Mouse (Mus musculus): Measurements from ENCODE around the gene Dync1h1. TPM values are rescaled to one million over a fixed set of nuclear protein-coding genes. Genes with fewer than 3 reads are reported as not detected.

The Dync1h1 gene
- polyA plus RNA-seq, 1 experiment = 39.1 TPM

DNA sequence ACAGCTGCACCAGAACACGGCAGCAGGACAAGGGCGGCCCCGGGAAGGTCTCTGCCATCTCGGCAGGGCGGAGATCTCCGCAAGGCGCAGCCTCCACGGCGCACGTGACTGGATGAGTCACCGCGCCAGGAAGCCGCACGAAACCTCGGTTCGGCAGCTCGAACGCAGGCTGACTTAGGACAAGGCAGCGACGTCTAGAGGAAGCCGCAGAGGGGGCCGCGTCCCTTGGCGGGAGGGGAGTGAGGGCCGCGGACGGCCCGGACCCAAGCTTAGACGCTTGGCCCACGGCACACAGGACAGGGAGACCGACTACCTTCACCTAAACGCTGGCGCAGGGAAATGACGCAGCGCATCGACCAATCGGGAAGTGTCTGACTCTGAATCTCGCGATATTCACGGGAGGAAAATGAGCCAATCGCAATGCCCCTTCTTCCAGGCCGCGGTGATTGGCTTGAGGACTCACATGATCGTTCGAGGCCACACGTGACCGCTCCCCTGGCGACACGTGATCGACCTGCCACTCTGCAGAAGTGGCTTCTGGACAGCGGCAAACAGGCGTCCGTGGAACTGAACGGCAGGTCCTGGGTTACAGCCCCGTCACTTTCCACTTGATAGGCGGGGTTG is 9.9 kb upstream of the Dync1h1 start:
- Histone ChIP-seq H3K4me3 (replicated peaks; ENCODE audit: control insufficient read depth, low read depth, low read length) (peak overlapping the region; percentile 77), H3K4me1 (ENCODE audit: control insufficient read depth, insufficient read depth, low read length) (peaks cover 5% of the 10 kb centered on the region), H3K27ac (ENCODE audit: control insufficient read depth, insufficient read depth, low read depth, low read length, poor library complexity) (peak overlapping the region; percentile 83)
- under 1% methylated on average over 56 of the region's 56 CpGs for WGBS
- TF ChIP-seq POLR2A (IDR thresholded peaks at IDR 0.05; ENCODE audit: borderline replicate concordance, control insufficient read depth, low read depth, low read length) (peak; percentile 80), CTCF (IDR thresholded peaks at IDR 0.05; ENCODE audit: control insufficient read depth, insufficient read depth, low read length) (0 out of 2 replicates have a peak, but pooled peaks have one; percentile 5)

DNA sequence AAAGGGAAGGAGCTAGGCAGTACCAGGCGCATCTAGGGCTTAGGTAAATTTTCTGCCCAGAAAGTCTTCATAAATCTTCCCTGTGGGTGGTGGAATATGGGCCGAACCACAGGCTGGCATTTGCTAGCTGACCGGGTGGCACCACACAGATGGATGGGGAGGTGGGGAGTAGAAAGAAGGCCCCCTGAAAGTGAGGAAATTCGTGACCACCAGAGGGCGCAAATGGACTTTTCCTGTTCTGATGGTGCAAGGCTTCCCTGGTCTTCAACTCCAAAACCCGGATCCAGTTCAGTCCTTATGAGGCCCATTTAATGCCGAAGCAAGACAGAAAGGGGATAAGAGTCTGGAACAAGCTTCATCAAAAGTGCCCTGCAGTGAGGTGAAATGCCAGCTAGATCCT is 2.7 kb upstream of the Dync1h1 start:
- Histone ChIP-seq H3K4me3 (replicated peaks; ENCODE audit: control insufficient read depth, low read depth, low read length) (no peak overlapping the region), H3K4me1 (ENCODE audit: control insufficient read depth, insufficient read depth, low read length) (peaks cover 2% of the 10 kb centered on the region; the same call in 1 of the 2 replicates), H3K27ac (ENCODE audit: control insufficient read depth, insufficient read depth, low read depth, low read length, poor library complexity) (no peak overlapping the region)
- no peak for TF ChIP-seq POLR2A (IDR thresholded peaks at IDR 0.05; ENCODE audit: borderline replicate concordance, control insufficient read depth, low read depth, low read length)
- peak; percentile 58 for TF ChIP-seq CTCF (IDR thresholded peaks at IDR 0.05; ENCODE audit: control insufficient read depth, insufficient read depth, low read length)
- 0% methylated on average over 7 of the region's 7 CpGs for WGBS

DNA sequence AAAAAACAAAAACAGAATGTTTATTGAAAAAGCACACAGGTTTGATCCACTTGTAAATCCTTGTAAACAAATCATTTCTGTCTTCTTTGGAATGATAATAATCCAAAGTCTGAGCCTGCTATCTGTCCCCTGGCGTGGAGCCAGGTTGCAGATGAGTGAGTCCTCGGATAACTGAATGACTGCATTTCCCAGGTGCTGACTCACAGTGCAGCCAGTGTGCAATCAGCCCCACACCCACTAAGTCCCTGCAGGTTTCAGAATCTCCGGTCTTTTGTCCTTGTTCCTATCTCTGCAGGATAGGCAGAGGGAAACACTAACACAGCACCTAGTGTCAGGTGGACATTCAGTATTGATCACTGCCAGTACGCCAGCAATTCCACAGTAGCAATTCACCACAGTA is 1.5 kb upstream of the Dync1h1 start:
- H3K4me1 ChIP-seq (ENCODE audit: control insufficient read depth, insufficient read depth, low read length) = peaks cover 2% of the 10 kb centered on the region; the same call in 1 of the 2 replicates
- H3K4me3 ChIP-seq (replicated peaks; ENCODE audit: control insufficient read depth, low read depth, low read length) = no peak overlapping the region
- H3K27ac ChIP-seq (ENCODE audit: control insufficient read depth, insufficient read depth, low read depth, low read length, poor library complexity) = no peak overlapping the region
- WGBS = 54% methylated on average over 4 of the region's 4 CpGs
- TF ChIP-seq CTCF (IDR thresholded peaks at IDR 0.05; ENCODE audit: control insufficient read depth, insufficient read depth, low read length) = no peak
- TF ChIP-seq POLR2A (IDR thresholded peaks at IDR 0.05; ENCODE audit: borderline replicate concordance, control insufficient read depth, low read depth, low read length) = no peak

DNA sequence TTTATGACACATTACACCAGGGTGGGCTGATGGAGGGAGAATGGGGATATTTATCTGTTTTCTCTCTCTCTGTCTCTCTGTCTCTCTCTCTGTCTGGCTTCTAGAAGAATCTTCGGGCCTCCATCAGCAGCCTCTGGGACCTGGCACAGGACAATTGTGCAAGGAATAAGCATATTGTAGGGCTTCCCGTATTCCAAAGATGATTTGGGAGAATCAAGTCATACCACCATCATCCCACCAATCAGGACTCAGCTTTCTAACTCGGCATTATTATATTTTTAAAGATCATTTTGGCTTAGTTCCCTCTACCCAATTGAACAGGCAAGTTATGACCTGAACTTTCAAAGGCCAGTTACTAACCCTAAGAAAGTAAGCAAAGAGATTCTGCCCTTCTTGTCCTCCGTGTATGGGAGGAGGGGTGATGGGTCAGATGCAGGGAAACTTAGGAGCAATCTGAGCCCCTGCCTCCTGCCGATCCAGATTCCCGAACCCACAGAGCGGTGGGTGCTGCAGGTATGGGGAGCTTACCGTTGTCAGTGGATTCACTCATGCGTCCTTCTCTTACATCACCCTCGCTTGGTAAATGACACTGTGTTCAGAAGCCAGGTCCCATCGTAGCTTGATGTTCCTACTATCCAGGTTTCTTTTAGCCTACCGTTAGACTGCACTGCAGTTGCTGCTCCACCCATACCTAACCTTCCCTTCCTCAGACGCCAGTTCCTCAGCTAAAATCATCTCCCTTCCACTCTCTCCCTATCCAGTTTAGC is 844 bp upstream of the Dync1h1 start:
- Histone ChIP-seq H3K4me3 (replicated peaks; ENCODE audit: control insufficient read depth, low read depth, low read length) (no peak overlapping the region), H3K27ac (ENCODE audit: control insufficient read depth, insufficient read depth, low read depth, low read length, poor library complexity) (no peak overlapping the region), H3K4me1 (ENCODE audit: control insufficient read depth, insufficient read depth, low read length) (peaks cover 2% of the 10 kb centered on the region; the same call in 1 of the 2 replicates)
- 63% methylated on average over 13 of the region's 13 CpGs for WGBS
- TF ChIP-seq POLR2A (IDR thresholded peaks at IDR 0.05; ENCODE audit: borderline replicate concordance, control insufficient read depth, low read depth, low read length) (no peak), CTCF (IDR thresholded peaks at IDR 0.05; ENCODE audit: control insufficient read depth, insufficient read depth, low read length) (no peak)

DNA sequence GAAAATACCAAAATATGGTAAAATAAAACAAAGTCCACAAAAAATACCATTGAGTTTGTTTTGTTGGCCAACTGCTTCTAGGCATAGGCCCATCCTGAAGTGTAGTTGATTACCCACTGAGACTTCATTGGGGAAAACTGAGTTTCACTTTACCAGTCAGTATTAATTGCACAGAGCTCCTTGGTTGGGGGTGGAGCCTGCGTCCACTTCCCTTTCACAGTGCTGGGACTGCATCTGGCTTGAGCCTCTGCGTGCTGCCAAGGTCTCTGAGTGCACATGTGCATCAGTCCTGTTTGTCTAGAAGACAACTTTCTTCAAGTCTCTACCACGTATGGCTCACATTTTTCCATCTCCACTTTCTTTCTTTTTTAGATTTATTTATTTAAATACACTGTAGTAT is 4.9 kb downstream of the Dync1h1 start:
- TF ChIP-seq CTCF (IDR thresholded peaks at IDR 0.05; ENCODE audit: control insufficient read depth, insufficient read depth, low read length) = no peak
- TF ChIP-seq POLR2A (IDR thresholded peaks at IDR 0.05; ENCODE audit: borderline replicate concordance, control insufficient read depth, low read depth, low read length) = no peak
- Histone ChIP-seq H3K27ac (ENCODE audit: control insufficient read depth, insufficient read depth, low read depth, low read length, poor library complexity) (no peak overlapping the region), H3K4me1 (ENCODE audit: control insufficient read depth, insufficient read depth, low read length) (peaks cover 4% of the 10 kb centered on the region; the same call in 1 of the 2 replicates), H3K4me3 (replicated peaks; ENCODE audit: control insufficient read depth, low read depth, low read length) (no peak overlapping the region)
- 15% methylated on average over 3 of the region's 3 CpGs for WGBS

DNA sequence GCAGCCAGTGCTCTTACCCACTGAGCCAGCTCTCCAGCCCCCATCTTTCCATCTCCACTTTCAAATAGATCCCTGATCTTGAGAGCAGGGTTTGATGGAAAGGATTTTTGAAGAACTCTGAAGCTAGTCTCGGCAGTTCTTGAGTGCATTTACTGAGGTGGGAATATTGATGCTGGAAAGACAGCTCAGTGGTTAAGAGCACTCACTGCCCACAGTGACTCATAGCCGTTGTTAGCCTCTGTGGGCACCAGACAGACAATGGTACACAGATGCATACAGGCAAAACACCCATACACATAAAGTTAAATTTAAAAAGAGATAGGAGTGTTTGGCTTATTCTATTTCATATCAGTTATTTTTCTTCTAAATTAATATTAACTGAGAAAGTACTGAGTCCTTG is 5.4 kb downstream of the Dync1h1 start:
- Histone ChIP-seq H3K4me1 (ENCODE audit: control insufficient read depth, insufficient read depth, low read length) (peaks cover 4% of the 10 kb centered on the region; the same call in 1 of the 2 replicates), H3K4me3 (replicated peaks; ENCODE audit: control insufficient read depth, low read depth, low read length) (no peak overlapping the region), H3K27ac (ENCODE audit: control insufficient read depth, insufficient read depth, low read depth, low read length, poor library complexity) (no peak overlapping the region)
- TF ChIP-seq CTCF (IDR thresholded peaks at IDR 0.05; ENCODE audit: control insufficient read depth, insufficient read depth, low read length) (no peak), POLR2A (IDR thresholded peaks at IDR 0.05; ENCODE audit: borderline replicate concordance, control insufficient read depth, low read depth, low read length) (no peak)
- 80% methylated on average over 2 of the region's 2 CpGs for WGBS

DNA sequence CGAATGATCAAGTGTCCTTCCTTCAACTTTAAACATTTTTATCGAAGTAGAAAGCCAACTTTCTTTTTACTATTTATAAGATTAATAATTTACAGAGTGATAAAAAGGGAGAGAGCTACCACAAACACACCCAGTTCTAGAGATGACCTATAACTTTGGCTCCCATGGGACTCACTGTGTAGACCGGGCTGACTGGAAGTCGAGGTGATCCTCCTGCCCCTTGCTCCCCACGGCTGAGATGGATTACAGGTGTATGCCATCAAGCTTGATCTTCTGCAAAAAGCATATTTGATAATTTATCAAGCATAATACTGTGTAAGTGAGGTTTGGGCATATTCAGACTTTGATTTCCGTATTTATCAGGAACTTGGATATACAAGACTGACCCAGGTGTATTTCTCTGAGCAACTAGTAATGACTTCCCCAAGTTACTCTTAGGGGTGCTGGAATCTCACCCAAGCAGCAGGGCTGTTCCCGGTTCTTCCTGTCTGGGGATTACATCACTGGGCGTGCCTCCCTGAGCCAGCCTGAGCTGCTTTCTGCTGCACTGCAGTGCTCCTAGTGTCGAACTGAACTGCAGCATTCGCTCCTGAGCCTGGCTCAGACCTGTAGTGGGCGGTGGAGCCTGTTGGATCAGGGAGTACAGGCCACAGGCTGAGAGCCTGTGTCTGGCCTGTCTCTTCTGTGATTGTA is 7.4 kb downstream of the Dync1h1 start:
- 47% methylated on average over 11 of the region's 11 CpGs for WGBS
- peaks cover 4% of the 10 kb centered on the region; the same call in 1 of the 2 replicates for H3K4me1 ChIP-seq (ENCODE audit: control insufficient read depth, insufficient read depth, low read length)
- no peak for TF ChIP-seq POLR2A (IDR thresholded peaks at IDR 0.05; ENCODE audit: borderline replicate concordance, control insufficient read depth, low read depth, low read length)
- peak; percentile 17; the same call in 1 of the 2 replicates for TF ChIP-seq CTCF (IDR thresholded peaks at IDR 0.05; ENCODE audit: control insufficient read depth, insufficient read depth, low read length)
- 0 out of 2 replicates have a peak overlapping the region, but pooled peaks have one; percentile 30 for H3K27ac ChIP-seq (ENCODE audit: control insufficient read depth, insufficient read depth, low read depth, low read length, poor library complexity)
- no peak overlapping the region for H3K4me3 ChIP-seq (replicated peaks; ENCODE audit: control insufficient read depth, low read depth, low read length)

DNA sequence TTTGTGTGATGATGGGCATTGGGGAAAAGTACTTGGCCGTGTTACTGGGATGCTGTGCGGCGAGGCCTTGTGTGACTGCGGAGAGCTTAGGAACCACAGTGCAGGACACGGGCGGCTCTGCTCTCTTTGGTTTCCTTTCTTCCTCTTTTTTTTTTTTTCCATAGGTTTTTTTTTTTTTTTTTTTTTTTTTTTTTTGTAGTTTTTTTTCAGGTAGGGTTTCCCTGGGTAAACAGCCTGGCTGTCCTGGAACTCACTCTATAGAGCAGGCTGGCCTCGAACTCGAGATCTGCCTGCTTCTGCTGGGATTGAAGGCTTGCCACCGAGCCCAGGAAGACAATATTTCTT is 7.9 kb downstream of the Dync1h1 start:
- H3K4me3 ChIP-seq (replicated peaks; ENCODE audit: control insufficient read depth, low read depth, low read length) = no peak overlapping the region

More for the DNA sequence above, 7.9 kb downstream of the Dync1h1 start:
- no peak for TF ChIP-seq POLR2A (IDR thresholded peaks at IDR 0.05; ENCODE audit: borderline replicate concordance, control insufficient read depth, low read depth, low read length)
- no peak for TF ChIP-seq CTCF (IDR thresholded peaks at IDR 0.05; ENCODE audit: control insufficient read depth, insufficient read depth, low read length)
- WGBS = 56% methylated on average over 9 of the region's 9 CpGs
- 0 out of 2 replicates have a peak overlapping the region, but pooled peaks have one; percentile 30 for H3K27ac ChIP-seq (ENCODE audit: control insufficient read depth, insufficient read depth, low read depth, low read length, poor library complexity)
- peaks cover 4% of the 10 kb centered on the region; the same call in 1 of the 2 replicates for H3K4me1 ChIP-seq (ENCODE audit: control insufficient read depth, insufficient read depth, low read length)
